Mouse (Mus musculus): ENCODE data around the gene Fcrlb.
A peak's percentile ranks its signal among the peaks of the same experiment; 100 is the strongest.

Gene Fcrlb

GRCm38 (mm10) chr1:170907456-170908191 is 5.1 kb downstream of the Fcrlb start:
- peak; percentile 56 for DNase-seq (ENCODE audit: low spot score)

DNA sequence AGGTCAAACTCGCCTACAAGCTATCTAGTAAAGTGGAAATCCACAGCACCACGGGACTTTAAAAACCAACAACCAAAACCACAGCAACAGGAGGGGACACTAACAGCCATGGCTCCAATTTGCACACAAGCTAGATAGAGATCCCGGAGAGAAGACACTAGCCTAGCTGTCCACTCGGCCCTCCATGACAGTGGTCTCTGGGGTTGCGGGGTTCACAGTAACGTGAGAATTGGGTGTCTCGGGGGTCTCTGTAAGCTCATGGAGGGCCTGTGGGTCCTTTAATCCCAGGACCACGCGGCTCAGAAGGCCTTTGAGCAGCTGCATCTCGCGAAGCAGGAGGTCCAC is 5.7 kb downstream of the Fcrlb start:
- no peak for DNase-seq (ENCODE audit: low spot score)

GRCm38 (mm10) chr1:170903485-170903884 is 9.3 kb downstream of the Fcrlb start:
- no peak for DNase-seq (ENCODE audit: low spot score)

GRCm38 (mm10) chr1:170901536-170902238 is 11.1 kb downstream of the Fcrlb start:
- peak; percentile 96 for DNase-seq (ENCODE audit: low spot score)

GRCm38 (mm10) chr1:170900799-170901467 is 11.8 kb downstream of the Fcrlb start:
- peak; percentile 76 for DNase-seq (ENCODE audit: low spot score)

DNA sequence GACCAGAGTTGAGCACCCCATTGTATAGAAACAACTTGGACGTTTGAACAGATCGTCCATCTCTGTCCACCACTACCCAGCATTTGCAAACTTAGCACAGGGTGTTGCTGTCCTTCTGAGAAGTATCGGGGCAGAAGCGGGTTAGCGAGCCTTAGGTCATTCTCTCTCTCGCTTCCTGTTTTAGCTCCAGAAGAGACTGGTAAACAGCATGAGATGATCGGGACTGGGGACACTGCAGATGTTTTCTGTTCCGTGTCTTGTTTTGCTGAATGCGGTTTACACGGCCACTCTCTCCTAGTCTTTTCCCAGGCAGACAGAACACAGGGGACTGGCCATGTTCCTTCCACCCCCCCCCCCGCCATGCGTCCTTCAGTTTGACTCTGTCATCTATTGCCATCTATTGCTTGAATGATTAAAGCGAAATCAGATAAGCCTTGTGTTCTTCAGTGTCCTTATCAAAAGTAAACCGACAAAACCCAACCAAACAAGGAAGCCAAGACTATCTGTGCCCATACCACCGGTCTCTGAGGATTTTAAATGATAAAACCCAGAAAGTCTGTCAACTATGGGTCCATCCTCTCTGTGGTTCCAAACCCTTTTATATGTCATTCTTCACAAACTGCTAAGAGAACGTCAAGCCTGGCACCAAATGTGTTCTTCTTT is 14.2 kb downstream of the Fcrlb start:
- no peak for DNase-seq (ENCODE audit: low spot score)

- DNase-seq (ENCODE audit: low spot score) = no peak
Observed at GRCm38 (mm10) chr1:170896651-170897281, 16.0 kb downstream of the Fcrlb start.

- no peak for DNase-seq (ENCODE audit: low spot score)
Observed at GRCm38 (mm10) chr1:170894603-170895602, 17.8 kb downstream of the Fcrlb start.

GRCm38 (mm10) chr1:170892279-170892678 is 20.5 kb downstream of the Fcrlb start:
- DNase-seq (ENCODE audit: low spot score) = no peak

GRCm38 (mm10) chr1:170891646-170892045 is 21.1 kb downstream of the Fcrlb start:
- DNase-seq (ENCODE audit: low spot score) = no peak

DNA sequence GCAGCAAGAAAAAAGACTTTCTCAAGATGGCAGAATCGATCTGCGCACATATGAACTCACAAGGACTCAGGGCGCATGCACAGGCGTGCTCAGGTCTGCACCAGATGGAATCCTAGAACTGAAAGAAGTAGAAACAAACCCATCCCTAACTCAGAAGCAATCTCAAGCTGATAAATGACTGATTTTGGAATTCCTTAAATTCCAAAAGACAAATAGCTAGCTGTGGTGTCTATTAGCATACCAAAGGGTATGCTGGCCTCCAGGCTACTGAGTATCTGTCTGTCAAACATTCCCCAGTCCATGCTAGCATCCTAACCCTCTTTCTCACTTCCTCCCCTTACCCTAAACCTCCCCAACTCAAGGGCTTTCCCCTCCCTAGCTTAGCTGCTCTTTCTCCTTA is 23.4 kb downstream of the Fcrlb start:
- DNase-seq (ENCODE audit: low spot score) = no peak

DNA sequence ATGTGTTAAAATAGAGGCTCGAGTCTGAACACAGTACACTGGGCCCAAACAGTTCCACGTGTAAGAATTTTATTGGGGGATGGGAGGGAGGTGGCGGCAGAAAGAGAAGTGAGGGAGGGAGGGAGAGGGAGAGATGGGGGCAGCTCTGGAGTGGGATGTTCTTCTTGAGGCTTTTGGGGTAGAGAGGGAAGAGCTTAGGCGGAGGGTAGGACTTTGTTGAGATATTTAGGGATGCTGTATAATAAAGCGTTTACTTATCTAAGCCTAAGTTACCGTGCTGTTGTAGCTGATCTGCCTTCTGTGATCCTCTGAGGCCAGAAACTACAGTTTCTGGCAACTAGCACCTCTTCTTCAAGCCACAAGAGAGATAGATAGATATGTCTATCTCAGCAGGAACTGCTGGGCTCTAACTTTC is 26.7 kb downstream of the Fcrlb start:
- DNase-seq (ENCODE audit: low spot score) = peak; percentile 3

DNA sequence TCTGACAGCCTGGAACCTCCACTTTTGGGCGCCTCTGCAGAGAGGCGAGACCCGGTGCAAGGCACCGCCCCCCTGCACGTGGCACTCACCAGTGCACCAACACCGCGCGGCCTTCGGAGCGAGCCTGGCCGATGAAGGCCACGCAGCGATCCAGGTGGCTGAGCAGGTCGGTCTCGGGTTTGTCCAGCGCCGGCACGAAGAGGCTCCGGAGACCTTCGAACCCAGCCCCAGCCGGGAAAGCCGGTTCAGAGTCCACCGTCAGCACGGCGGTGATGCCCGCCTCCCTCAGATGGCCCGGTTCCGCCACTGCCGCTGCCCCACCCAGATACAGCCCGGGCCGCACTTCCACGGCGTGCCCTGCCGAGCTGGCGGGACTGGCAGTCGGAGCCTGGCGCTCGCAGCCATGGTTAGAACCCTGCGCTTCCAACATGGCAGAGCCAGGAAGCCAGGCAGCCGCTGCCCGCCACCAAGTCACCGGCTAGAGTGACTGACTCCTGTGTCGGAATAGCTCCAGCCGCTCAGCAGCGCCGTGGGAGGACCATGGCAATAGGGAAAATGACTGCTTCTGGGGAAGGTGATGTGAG is 27.7 kb downstream of the Fcrlb start, which contains the start of the genes Gm26620 and Dusp12:
Gene Gm26620, plus strand, starts transcription at position 88 of the 584 bp plus-strand sequence.
Gene Dusp12, minus strand, starts transcription at position 563 of the 584 bp plus-strand sequence.
- peak; percentile 84 for DNase-seq (ENCODE audit: low spot score)

DNA sequence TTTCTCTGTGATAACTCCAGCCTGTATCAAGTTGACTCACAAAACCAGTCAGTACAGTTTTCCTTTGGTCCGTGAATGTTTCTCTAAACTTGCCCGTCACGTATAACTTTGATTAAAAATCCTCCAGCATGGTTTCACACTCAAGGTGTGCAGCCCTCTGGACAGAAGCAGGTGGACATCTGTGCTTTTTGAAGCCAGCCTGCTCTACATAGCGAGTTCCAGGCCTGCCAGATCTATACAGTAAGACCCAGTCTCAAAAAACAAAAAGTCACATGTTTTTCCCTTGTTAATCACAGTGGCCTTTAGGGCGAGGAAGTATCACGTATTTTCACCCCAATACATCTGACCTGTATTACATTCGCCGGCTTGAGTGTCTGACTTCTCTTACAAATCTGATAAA is 28.4 kb downstream of the Fcrlb start:
- no peak for DNase-seq (ENCODE audit: low spot score)

- peak; percentile 25 for DNase-seq (ENCODE audit: low spot score)
Observed at GRCm38 (mm10) chr1:170882915-170883485, 29.7 kb downstream of the Fcrlb start.

- DNase-seq (ENCODE audit: low spot score) = no peak
Observed at GRCm38 (mm10) chr1:170876906-170877305, 35.8 kb downstream of the Fcrlb start.

GRCm38 (mm10) chr1:170875676-170876075 is 37.1 kb downstream of the Fcrlb start:
- no peak for DNase-seq (ENCODE audit: low spot score)

- no peak for DNase-seq (ENCODE audit: low spot score)
Observed at GRCm38 (mm10) chr1:170871961-170872360, 40.8 kb downstream of the Fcrlb start.

GRCm38 (mm10) chr1:170871402-170871801 is 41.3 kb downstream of the Fcrlb start:
- no peak for DNase-seq (ENCODE audit: low spot score)

- DNase-seq (ENCODE audit: low spot score) = no peak
Observed at GRCm38 (mm10) chr1:170868905-170869283, 43.8 kb downstream of the Fcrlb start.
